Mouse (Mus musculus): ENCODE measurements at regions not wholly inside any gene's neighbourhood (a gene's known extent, or its start where the extent isn't known, plus 50 kb on each side); places are given as distances from the start of the nearest gene placed in this dataset.

DNA sequence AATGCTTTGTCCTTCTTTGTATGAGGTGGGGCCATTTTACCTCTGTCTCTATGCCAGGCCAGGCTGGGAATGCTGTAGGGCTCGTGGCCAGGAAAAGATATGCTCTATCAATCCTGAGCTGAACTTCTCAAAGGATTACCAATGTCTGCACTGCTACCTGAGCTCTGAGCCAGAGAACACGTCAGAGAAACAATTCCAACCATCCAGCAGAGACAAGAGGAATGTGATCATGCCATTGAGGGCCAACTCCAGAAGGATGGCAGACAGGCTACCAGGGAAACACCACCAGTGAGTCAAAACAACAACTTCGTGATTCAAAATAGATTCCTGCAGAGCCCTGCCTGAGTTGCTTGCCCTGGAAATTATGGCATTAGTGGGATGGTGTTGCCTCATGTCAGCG is 361.0 kb downstream of the Adam3 start:
- no peak for ATAC-seq (ENCODE audit: low read depth)
- WGBS, result 83% methylated on average over 4 of the region's 4 CpGs
- Histone ChIP-seq H3K4me1 (ENCODE audit: control insufficient read depth, insufficient read depth, low read length) (no peaks in the 10 kb centered on the region), H3K9ac (replicated peaks; ENCODE audit: low read depth, low read length) (no peak overlapping the region), H3K4me2 (ENCODE audit: low read depth, low read length) (no peak overlapping the region), H3K36me3 (ENCODE audit: control insufficient read depth, insufficient read depth, low read length) (no peaks in the 10 kb centered on the region), H3K27ac (ENCODE audit: low read depth, low read length) (no peak overlapping the region), H3K9me3 (ENCODE audit: control insufficient read depth, low read length) (no peaks in the 10 kb centered on the region), H3K4me3 (ENCODE audit: low read depth, low read length) (no peak overlapping the region), H3K27me3 (ENCODE audit: control insufficient read depth, insufficient read depth, low read length) (no peaks in the 10 kb centered on the region)

DNA sequence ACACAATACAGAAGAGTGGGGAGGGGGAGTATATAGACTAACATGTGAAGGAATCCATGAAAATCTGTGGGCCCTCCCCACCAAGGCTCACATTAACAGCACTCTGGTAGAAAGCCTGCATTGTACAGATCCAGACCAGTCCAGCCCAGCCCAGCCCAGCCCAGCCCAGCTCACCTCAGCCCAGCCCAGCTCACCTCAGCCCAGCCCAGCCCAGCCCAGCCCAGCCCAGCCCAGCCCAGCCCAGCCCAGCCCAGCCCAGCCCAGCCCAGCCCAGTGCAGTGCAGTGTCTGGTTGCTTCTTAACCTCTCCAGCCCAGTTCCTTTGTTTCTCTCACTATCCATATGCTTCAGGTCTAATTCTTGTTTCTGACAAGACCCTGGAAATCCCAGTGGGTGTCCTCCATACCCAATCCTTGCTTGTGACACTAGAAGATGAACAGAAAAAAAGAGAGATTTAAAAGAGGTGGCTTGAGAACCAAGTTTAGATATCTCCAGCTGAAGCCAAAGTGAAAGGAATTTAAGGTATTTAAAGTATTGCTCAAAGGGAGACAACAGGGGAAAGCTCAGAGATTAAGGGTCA is 366.5 kb downstream of the Adam3 start:
- Histone ChIP-seq H3K27me3 (ENCODE audit: control insufficient read depth, insufficient read depth, low read length) (no peaks in the 10 kb centered on the region), H3K36me3 (ENCODE audit: control insufficient read depth, insufficient read depth, low read length) (no peaks in the 10 kb centered on the region), H3K27ac (ENCODE audit: low read depth, low read length) (no peak overlapping the region), H3K4me1 (ENCODE audit: control insufficient read depth, insufficient read depth, low read length) (no peaks in the 10 kb centered on the region), H3K9ac (replicated peaks; ENCODE audit: low read depth, low read length) (no peak overlapping the region), H3K9me3 (ENCODE audit: control insufficient read depth, low read length) (no peaks in the 10 kb centered on the region), H3K4me3 (ENCODE audit: low read depth, low read length) (no peak overlapping the region), H3K4me2 (ENCODE audit: low read depth, low read length) (no peak overlapping the region)
- no peak for ATAC-seq (ENCODE audit: low read depth)

DNA sequence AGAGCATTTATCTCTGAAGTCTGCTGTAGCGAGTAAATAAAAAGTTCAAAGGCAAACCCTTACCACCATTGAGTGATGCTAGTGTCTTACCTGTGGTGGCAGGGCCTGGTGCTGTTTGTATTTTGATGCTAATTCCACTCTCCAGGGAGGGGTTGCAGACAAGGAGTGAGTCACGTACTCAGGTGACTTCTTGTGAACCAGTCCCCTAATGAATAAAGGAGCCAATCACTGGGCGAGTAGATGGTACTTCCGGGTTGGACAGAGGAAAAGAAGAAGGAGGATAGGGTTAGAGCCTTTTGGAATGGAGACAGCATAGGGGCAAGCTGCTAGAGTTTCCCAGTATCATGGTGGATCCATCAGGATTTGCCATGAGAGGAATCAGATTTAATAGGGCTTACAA is 370.5 kb downstream of the Adam3 start:
- no peak overlapping the region for H3K9ac ChIP-seq (replicated peaks; ENCODE audit: low read depth, low read length)
- ATAC-seq (ENCODE audit: low read depth), result no peak
- H3K9me3 ChIP-seq (ENCODE audit: control insufficient read depth, low read length), result no peaks in the 10 kb centered on the region
- no peaks in the 10 kb centered on the region for H3K36me3 ChIP-seq (ENCODE audit: control insufficient read depth, insufficient read depth, low read length)
- H3K4me3 ChIP-seq (ENCODE audit: low read depth, low read length), result no peak overlapping the region
- no peak overlapping the region for H3K4me2 ChIP-seq (ENCODE audit: low read depth, low read length)
- no peaks in the 10 kb centered on the region for H3K4me1 ChIP-seq (ENCODE audit: control insufficient read depth, insufficient read depth, low read length)
- no peaks in the 10 kb centered on the region for H3K27me3 ChIP-seq (ENCODE audit: control insufficient read depth, insufficient read depth, low read length)
- no peak overlapping the region for H3K27ac ChIP-seq (ENCODE audit: low read depth, low read length)
- 91% methylated on average over 4 of the region's 4 CpGs for WGBS

DNA sequence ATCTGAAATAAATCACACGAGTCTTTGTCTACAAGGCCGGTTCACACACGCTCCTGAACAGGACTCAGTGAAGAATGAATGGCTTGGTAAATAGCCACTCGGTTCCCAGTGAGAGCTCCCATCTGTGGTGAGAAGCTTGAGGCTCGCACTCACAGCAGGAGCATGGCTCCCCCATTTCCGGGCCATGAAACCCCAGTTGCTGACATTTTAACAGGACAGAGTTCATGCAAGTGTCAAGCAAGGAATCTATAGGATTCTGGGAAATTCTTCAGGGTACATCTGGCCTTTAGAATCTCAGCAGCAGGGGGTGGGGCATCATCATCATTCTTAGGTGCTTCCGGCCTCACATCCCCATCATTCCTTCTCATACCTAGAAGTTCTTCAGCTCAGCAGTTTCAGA is 371.8 kb downstream of the Adam3 start:
- H3K27me3 ChIP-seq (ENCODE audit: control insufficient read depth, insufficient read depth, low read length), result no peaks in the 10 kb centered on the region
- H3K4me3 ChIP-seq (ENCODE audit: low read depth, low read length), result no peak overlapping the region
- H3K4me2 ChIP-seq (ENCODE audit: low read depth, low read length), result no peak overlapping the region
- no peaks in the 10 kb centered on the region for H3K4me1 ChIP-seq (ENCODE audit: control insufficient read depth, insufficient read depth, low read length)
- WGBS, result 28% methylated on average over 7 of the region's 7 CpGs
- no peaks in the 10 kb centered on the region for H3K9me3 ChIP-seq (ENCODE audit: control insufficient read depth, low read length)
- no peak overlapping the region for H3K9ac ChIP-seq (replicated peaks; ENCODE audit: low read depth, low read length)
- no peak overlapping the region for H3K27ac ChIP-seq (ENCODE audit: low read depth, low read length)
- no peaks in the 10 kb centered on the region for H3K36me3 ChIP-seq (ENCODE audit: control insufficient read depth, insufficient read depth, low read length)
- no peak for ATAC-seq (ENCODE audit: low read depth)

DNA sequence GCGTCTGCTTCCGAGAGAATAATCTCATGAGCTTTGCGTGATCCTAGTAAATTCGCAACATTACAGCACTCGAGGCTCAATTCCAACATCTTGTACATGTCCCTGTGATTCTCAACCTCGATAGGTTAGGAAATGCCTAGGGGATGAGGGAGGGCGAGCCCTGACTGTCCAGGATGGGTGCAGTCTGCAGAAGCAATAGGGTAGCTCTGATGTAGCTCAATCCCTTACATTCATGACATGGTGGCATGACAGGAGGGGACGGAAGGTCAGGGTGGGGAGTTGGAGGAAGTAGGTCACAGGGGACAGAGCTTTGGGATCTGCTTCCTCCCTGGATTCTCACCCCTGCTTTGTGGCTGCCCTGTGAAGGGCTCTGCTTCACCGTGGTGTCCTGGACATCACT is 373.3 kb downstream of the Adam3 start:
- ATAC-seq (ENCODE audit: low read depth), result no peak

DNA sequence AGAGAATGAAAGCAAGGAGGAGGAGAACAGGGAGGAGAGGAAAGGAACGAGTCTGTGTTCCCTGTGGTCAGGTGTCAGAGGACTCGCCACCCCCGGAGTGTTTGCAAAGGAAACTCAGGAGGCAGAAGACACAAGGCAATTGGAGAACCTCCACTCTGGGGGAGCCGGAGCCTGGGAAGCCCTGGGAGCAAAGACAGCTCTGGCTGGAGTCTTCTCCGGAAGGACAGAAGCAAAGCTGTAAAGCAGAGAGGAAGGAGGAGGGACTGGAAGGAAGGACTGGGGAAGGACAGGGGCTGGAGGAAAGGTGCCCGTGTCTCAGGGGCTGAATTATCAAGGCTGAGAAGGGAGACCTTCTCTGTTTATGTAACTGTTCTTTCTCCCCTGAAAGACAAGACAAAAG is 373.9 kb downstream of the Adam3 start:
- Histone ChIP-seq H3K27me3 (ENCODE audit: control insufficient read depth, insufficient read depth, low read length) (no peaks in the 10 kb centered on the region), H3K4me3 (ENCODE audit: low read depth, low read length) (no peak overlapping the region), H3K9ac (replicated peaks; ENCODE audit: low read depth, low read length) (no peak overlapping the region), H3K4me2 (ENCODE audit: low read depth, low read length) (no peak overlapping the region), H3K9me3 (ENCODE audit: control insufficient read depth, low read length) (no peaks in the 10 kb centered on the region), H3K4me1 (ENCODE audit: control insufficient read depth, insufficient read depth, low read length) (no peaks in the 10 kb centered on the region), H3K36me3 (ENCODE audit: control insufficient read depth, insufficient read depth, low read length) (no peaks in the 10 kb centered on the region), H3K27ac (ENCODE audit: low read depth, low read length) (no peak overlapping the region)
- no peak for ATAC-seq (ENCODE audit: low read depth)
- 27% methylated on average over 6 of the region's 6 CpGs for WGBS

More for the DNA sequence above, 373.3 kb downstream of the Adam3 start:
- Histone ChIP-seq H3K9me3 (ENCODE audit: control insufficient read depth, low read length) (no peaks in the 10 kb centered on the region), H3K27ac (ENCODE audit: low read depth, low read length) (no peak overlapping the region), H3K36me3 (ENCODE audit: control insufficient read depth, insufficient read depth, low read length) (no peaks in the 10 kb centered on the region), H3K4me3 (ENCODE audit: low read depth, low read length) (no peak overlapping the region), H3K9ac (replicated peaks; ENCODE audit: low read depth, low read length) (no peak overlapping the region), H3K27me3 (ENCODE audit: control insufficient read depth, insufficient read depth, low read length) (no peaks in the 10 kb centered on the region), H3K4me2 (ENCODE audit: low read depth, low read length) (no peak overlapping the region), H3K4me1 (ENCODE audit: control insufficient read depth, insufficient read depth, low read length) (no peaks in the 10 kb centered on the region)
- WGBS, result 78% methylated on average over 9 of the region's 9 CpGs

- 74% methylated on average over 6 of the region's 6 CpGs for WGBS
- no peak for ATAC-seq (ENCODE audit: low read depth)
- H3K36me3 ChIP-seq (ENCODE audit: control insufficient read depth, insufficient read depth, low read length), result no peaks in the 10 kb centered on the region
These were observed 379.1 kb downstream of the Adam3 start for GRCm38 (mm10) chr8:24346390-24347113.

GRCm38 (mm10) chr8:24338694-24339093 is 387.0 kb downstream of the Adam3 start:
- no peaks in the 10 kb centered on the region for H3K27me3 ChIP-seq (ENCODE audit: control insufficient read depth, insufficient read depth, low read length)
- no peaks in the 10 kb centered on the region for H3K36me3 ChIP-seq (ENCODE audit: control insufficient read depth, insufficient read depth, low read length)
- no peak overlapping the region for H3K9ac ChIP-seq (replicated peaks; ENCODE audit: low read depth, low read length)
- ATAC-seq (ENCODE audit: low read depth), result no peak
- H3K4me1 ChIP-seq (ENCODE audit: control insufficient read depth, insufficient read depth, low read length), result peaks cover 4% of the 10 kb centered on the region; the same call in 1 of the 2 replicates
- H3K9me3 ChIP-seq (ENCODE audit: control insufficient read depth, low read length), result no peaks in the 10 kb centered on the region
- no peak overlapping the region for H3K27ac ChIP-seq (ENCODE audit: low read depth, low read length)
- no peak overlapping the region for H3K4me3 ChIP-seq (ENCODE audit: low read depth, low read length)
- H3K4me2 ChIP-seq (ENCODE audit: low read depth, low read length), result no peak overlapping the region
- WGBS, result 96% methylated on average over 9 of the region's 9 CpGs

More at GRCm38 (mm10) chr8:24346390-24347113, 379.1 kb downstream of the Adam3 start:
- Histone ChIP-seq H3K27ac (ENCODE audit: low read depth, low read length) (no peak overlapping the region), H3K4me1 (ENCODE audit: control insufficient read depth, insufficient read depth, low read length) (no peaks in the 10 kb centered on the region), H3K4me3 (ENCODE audit: low read depth, low read length) (no peak overlapping the region), H3K27me3 (ENCODE audit: control insufficient read depth, insufficient read depth, low read length) (no peaks in the 10 kb centered on the region), H3K9me3 (ENCODE audit: control insufficient read depth, low read length) (no peaks in the 10 kb centered on the region), H3K4me2 (ENCODE audit: low read depth, low read length) (no peak overlapping the region), H3K9ac (replicated peaks; ENCODE audit: low read depth, low read length) (no peak overlapping the region)

DNA sequence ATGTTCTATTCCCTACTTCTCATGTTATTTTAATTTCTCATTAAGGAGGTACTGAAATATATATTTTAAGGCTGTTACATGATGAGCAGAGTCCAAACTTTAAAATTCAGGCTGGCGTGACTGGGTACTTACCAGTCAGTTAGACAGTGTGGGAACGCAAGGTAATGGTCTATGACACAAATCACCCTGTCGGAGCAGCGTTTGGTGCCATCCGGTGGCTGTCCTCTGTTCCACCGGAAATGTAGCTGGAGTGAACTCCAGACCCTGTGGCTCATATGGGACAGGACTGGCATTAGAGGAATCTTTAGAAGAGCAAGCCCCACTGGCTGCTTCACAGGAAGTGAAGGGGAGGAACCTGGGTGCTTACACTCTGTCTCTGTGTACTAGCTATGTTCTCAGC is 388.0 kb downstream of the Adam3 start:
- H3K4me2 ChIP-seq (ENCODE audit: low read depth, low read length), result no peak overlapping the region
- WGBS, result 40% methylated on average over 6 of the region's 6 CpGs
- no peak overlapping the region for H3K27ac ChIP-seq (ENCODE audit: low read depth, low read length)
- peaks cover 4% of the 10 kb centered on the region; the same call in 1 of the 2 replicates for H3K4me1 ChIP-seq (ENCODE audit: control insufficient read depth, insufficient read depth, low read length)
- no peak for ATAC-seq (ENCODE audit: low read depth)
- no peak overlapping the region for H3K9ac ChIP-seq (replicated peaks; ENCODE audit: low read depth, low read length)
- H3K36me3 ChIP-seq (ENCODE audit: control insufficient read depth, insufficient read depth, low read length), result no peaks in the 10 kb centered on the region
- no peak overlapping the region for H3K4me3 ChIP-seq (ENCODE audit: low read depth, low read length)
- no peaks in the 10 kb centered on the region for H3K9me3 ChIP-seq (ENCODE audit: control insufficient read depth, low read length)
- H3K27me3 ChIP-seq (ENCODE audit: control insufficient read depth, insufficient read depth, low read length), result no peaks in the 10 kb centered on the region

Measured in neural tube, embryonic 14.5 days (tissue).